Mouse (Mus musculus) small intestine, adult 2 months (tissue): ENCODE data around the gene Moxd1. TPM values are rescaled to one million over a fixed set of nuclear protein-coding genes. Genes with fewer than 3 reads are reported as not detected.
A peak's percentile ranks its signal among the peaks of the same experiment; 100 is the strongest.

Experiments used
- H3K27ac ChIP-seq: fragments of 200-500 bp; 2 replicates; pipeline ENCODE4 v1.5.1; 2012; ENCODE audit warnings: low read depth, low read length, control low read depth, inconsistent platforms; ENCODE audit not compliant: insufficient read depth
- H3K27me3 ChIP-seq: fragments of 200-500 bp; 2 replicates; pipeline ENCODE4 v1.6.1; 2012; ENCODE audit warnings: mild to moderate bottlenecking, moderate library complexity, low read length, inconsistent platforms; ENCODE audit not compliant: control insufficient read depth, insufficient read depth
- H3K36me3 ChIP-seq: fragments of 200-500 bp; 2 replicates; pipeline ENCODE4 v1.6.1; 2012; ENCODE audit warnings: mild to moderate bottlenecking, low read length, control low read depth, inconsistent platforms; ENCODE audit not compliant: control insufficient read depth, insufficient read depth
- H3K4me1 ChIP-seq: fragments of 200-500 bp; 2 replicates; pipeline ENCODE4 v1.6.1; 2012; ENCODE audit warnings: low read length, inconsistent platforms, mixed read lengths; ENCODE audit not compliant: control insufficient read depth, insufficient read depth, insufficient read length
- H3K4me3 ChIP-seq: fragments of 200-500 bp; 2 replicates; pipeline ENCODE4 v1.5.1; 2012; ENCODE audit warnings: low read depth, mild to moderate bottlenecking, control low read depth, inconsistent platforms, low read length, moderate library complexity
- CTCF ChIP-seq: fragments of 200-500 bp; IDR thresholded peaks from 2 replicates; pipeline ENCODE4 v1.5.1; 2012; ENCODE audit warnings: low read depth, mild to moderate bottlenecking, control low read depth, inconsistent platforms, low read length, moderate library complexity, mixed read lengths; ENCODE audit not compliant: insufficient replicate concordance, insufficient read length; ENCODE audit errors: extremely low read depth
- POLR2A ChIP-seq: fragments of 200-500 bp; IDR thresholded peaks from 2 replicates; pipeline ENCODE4 v1.6.1; 2012; ENCODE audit warnings: low read depth, mild to moderate bottlenecking, control low read depth, inconsistent platforms, low read length, moderate library complexity
- WGBS: fragments of 180-500 bp; shearing (Covaris S2); methylation state at CpG from one replicate; pipeline ENCODE4 v1.1.7; 2018; 5-methylcytosine and 5-hydroxymethylcytosine counted together
- polyA plus RNA-seq: library from polyadenylated mRNA; depleted of rRNA; stranded (reverse); fragments of >200 nt; gene quantifications from 2 replicates; pipeline ENCODE4 v1.2.3, GENCODE M21; 2012

Moxd1 gene
- polyA plus RNA-seq, 1 experiment = 3.5 TPM

DNA sequence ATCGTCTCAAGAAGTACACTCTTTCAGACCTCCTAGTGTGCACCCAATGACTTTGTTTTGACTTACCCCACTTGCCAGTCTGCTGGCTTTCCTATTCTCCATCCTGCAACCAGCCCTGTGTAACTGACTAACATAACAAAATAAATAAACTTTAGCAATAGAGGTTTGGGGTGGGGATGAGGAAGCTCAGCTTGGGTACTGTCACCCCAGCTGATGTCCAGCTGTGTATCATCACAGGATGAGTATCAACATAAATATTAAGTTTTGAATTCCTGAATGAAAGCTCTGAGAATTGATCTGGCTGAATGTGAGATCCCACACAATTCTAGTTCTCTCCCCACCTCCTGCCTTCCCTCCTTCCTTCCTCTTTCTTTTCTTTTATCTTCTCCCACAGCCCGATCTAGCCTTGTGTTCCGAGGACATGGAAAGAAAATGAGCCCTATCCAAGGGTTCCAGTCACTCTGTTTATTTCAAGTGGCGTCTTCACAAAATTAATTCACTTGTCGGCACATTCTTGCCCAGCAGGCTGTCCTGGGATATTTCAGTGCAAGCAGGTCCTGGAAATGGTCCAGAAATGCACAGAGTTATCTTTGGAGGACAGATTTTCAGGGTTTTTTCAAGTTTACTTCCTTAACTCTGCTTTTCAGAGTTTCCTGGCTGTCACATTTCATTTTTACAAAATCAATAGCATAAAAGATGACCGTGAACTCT is 5.6 kb upstream of the Moxd1 start:
- no peak for TF ChIP-seq POLR2A
- TF ChIP-seq CTCF = no peak
- 19% methylated on average over 6 of the region's 6 CpGs for WGBS
- no peaks in the 10 kb centered on the region for H3K36me3 ChIP-seq
- no peak overlapping the region for H3K4me3 ChIP-seq
- H3K27me3 ChIP-seq = no peaks in the 10 kb centered on the region
- H3K27ac ChIP-seq = no peak overlapping the region
- peaks cover 4% of the 10 kb centered on the region; the same call in 1 of the 2 replicates for H3K4me1 ChIP-seq

DNA sequence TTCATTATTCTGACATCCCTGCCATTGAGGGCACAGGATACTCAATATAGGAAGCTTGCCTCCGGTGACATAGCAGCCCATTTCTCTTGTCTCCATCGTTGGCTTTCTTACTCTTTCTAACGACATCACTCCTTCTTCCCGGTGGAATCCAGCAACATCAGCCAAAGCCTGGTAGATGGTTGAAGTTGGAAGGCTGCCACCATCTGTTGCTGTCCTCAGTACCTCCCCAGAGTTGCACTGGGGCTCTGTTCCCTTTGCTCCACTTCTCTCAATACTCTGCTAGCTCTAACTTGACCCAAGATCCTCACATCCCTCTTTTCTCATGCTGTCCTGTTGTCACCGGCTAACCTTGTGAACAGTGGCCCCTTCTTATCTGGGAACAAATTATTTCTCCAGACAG is 2.4 kb upstream of the Moxd1 start:
- WGBS = 72% methylated on average over 5 of the region's 5 CpGs

DNA sequence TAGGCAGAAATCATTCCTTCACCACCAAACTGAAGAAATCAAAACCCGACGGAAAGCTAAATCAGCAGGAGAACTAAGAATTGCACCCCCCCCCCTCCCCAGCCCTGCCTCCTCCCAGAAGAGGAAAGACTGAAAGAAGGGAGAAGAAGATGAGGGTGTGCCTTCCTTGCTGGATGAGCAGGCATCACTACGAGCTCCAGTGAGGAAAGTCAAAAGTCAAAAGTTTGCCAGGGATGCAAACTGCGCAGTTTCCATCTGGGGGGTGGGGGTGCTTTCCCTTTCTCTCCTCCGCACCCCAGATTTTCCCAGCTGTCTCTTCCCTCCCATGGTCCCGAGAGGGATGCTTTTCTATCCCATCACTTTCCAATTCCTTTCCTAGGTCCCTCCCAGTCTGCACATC is 406 bp upstream of the Moxd1 start:
- Histone ChIP-seq H3K36me3 (no peaks in the 10 kb centered on the region), H3K4me1 (peaks cover 8% of the 10 kb centered on the region), H3K4me3 (peak overlapping the region; percentile 62), H3K27ac (no peak overlapping the region), H3K27me3 (peaks cover 6% of the 10 kb centered on the region; the same call in 1 of the 2 replicates)
- TF ChIP-seq CTCF (no peak), POLR2A (no peak)
- WGBS = 13% methylated on average over 6 of the region's 6 CpGs

More for the DNA sequence above, 2.4 kb upstream of the Moxd1 start:
- Histone ChIP-seq H3K27ac (no peak overlapping the region), H3K4me1 (peaks cover 11% of the 10 kb centered on the region), H3K4me3 (no peak overlapping the region), H3K27me3 (peaks cover 6% of the 10 kb centered on the region; the same call in 1 of the 2 replicates), H3K36me3 (no peaks in the 10 kb centered on the region)
- TF ChIP-seq POLR2A = no peak
- no peak for TF ChIP-seq CTCF

DNA sequence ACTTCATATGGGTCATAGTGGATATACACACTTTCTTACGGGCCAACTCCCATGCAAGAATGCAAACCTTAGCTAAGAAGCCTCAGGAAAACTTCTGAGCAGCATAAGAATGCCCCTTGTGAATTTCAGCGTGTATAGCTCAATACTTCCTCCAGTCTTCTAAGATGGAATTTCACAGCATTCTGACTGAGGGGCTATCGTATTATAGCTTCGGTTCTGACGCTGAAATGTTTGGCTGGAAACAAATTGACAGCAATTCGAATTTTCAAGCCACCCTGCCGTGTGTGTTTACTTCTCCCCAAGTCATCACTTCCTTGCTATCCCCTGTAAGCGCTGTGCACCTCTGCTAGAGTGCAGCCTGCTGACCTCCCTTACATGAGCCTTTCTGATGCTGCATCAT is 1.3 kb downstream of the Moxd1 start:
- TF ChIP-seq POLR2A = no peak
- TF ChIP-seq CTCF = no peak
- H3K4me3 ChIP-seq = no peak overlapping the region
- H3K4me1 ChIP-seq = peaks cover 11% of the 10 kb centered on the region
- H3K36me3 ChIP-seq = no peaks in the 10 kb centered on the region
- H3K27me3 ChIP-seq = peaks cover 6% of the 10 kb centered on the region; the same call in 1 of the 2 replicates
- no peak overlapping the region for H3K27ac ChIP-seq
- WGBS = 78% methylated on average over 8 of the region's 8 CpGs

DNA sequence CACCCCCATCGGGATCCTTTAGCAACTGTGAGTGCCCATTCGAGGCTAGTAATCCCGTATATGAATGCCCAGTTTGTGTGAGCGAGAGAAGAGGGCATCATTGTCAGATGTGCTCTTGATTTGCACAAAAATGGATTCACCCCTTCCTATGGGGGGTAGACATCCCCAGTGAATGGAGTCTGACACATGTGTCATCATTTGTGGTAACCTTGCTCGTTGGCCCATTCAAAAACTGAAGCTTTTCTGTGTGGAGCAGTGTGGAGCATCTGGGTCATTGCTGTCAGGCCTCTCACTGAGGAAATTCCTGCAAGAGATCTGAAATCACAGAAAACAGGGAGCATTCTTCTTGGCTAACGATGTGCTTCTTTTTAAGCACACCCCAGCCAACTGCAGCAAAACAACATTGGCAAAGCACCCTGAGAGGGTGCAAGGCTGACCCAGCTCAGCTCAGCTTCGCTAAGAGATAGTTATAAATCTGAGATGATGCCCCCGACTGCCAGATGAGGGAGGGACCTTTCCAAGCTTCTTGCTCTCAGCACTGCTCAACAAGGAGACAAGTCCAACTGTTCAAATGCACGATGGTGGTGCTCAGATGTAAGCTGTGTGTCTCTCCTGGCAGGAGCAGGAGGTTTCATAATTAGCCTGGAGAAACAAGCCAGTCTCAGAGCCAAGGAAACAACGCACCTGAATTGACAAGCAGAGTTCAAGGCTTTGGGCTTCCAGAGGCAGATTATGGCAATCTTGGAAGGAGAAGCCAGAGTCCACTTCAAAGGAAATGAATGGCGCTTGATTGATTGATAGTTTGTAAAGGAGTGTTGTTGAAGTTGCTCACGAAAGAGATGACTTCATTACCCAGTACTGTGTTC is 5.2 kb downstream of the Moxd1 start:
- Histone ChIP-seq H3K27ac (no peak overlapping the region), H3K36me3 (no peaks in the 10 kb centered on the region), H3K4me3 (no peak overlapping the region), H3K4me1 (peaks cover 7% of the 10 kb centered on the region), H3K27me3 (peaks cover 6% of the 10 kb centered on the region; the same call in 1 of the 2 replicates)
- 44% methylated on average over 12 of the region's 12 CpGs for WGBS
- TF ChIP-seq POLR2A = no peak

DNA sequence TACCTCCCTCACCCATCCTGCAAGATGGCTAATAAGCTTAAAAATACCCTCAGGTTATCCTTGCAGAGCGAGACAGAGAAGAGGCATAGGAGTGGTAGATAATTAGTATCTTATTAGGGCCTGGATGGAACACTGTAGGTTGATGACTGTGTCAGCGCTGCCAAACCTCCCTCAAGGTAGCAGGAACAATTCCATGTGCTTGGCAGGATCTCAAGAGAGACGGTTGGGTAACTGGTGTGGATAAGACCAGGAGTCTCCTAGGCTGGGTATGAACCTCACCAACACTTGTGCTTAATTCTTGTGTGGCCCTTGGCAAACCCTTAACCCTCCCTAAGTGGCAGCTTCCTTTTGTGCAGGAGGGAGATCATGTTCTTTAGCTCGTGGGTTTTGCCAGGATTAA is 9.0 kb downstream of the Moxd1 start:
- Histone ChIP-seq H3K4me1 (peaks cover 3% of the 10 kb centered on the region; the same call in 1 of the 2 replicates), H3K27ac (no peak overlapping the region), H3K36me3 (no peaks in the 10 kb centered on the region), H3K27me3 (no peaks in the 10 kb centered on the region), H3K4me3 (no peak overlapping the region)
- TF ChIP-seq CTCF (no peak), POLR2A (no peak)
- WGBS = 72% methylated on average over 4 of the region's 4 CpGs
